Mouse (Mus musculus): ENCODE measurements around the gene Ptprj.

DNA sequence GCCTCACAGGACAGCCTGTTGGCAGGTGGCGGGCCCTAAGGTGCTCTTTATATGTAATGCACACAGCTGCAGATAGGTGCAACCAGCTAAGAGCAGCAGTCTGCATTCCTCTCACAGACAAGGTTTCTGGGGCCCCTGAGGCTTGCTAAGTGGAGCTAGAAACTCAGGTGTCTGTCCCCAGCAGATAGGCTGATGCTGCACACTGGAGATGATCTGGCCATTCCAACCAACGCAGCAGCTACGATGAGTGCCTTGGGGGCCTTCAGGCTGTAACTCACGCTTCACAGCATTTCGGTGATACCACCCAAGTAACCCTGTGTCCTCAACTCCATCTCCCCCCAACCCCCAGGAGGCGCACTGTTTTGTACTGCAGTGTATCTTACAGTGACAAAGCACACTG lies 29.8 kb downstream of the Ptprj start:
- TF ChIP-seq POLR2A (IDR thresholded peaks at IDR 0.05; ENCODE audit: insufficient read depth, low read depth, low read length), result no peak
- TF ChIP-seq CTCF (IDR thresholded peaks at IDR 0.05; ENCODE audit: insufficient read depth, low read depth, low read length), result no peak

Data from olfactory bulb, adult 2 months (tissue).